Mouse (Mus musculus): ENCODE results near the gene Mcf2l.

The Mcf2l gene

GRCm38 (mm10) chr8:12874194-12874791 is 687 bp downstream of the Mcf2l start:
- DNase-seq (ENCODE audit: low read depth) = peak; percentile 14

GRCm38 (mm10) chr8:12874971-12875370 is 1.4 kb downstream of the Mcf2l start:
- no peak for DNase-seq (ENCODE audit: low read depth)

- no peak for DNase-seq (ENCODE audit: low read depth)
Observed at GRCm38 (mm10) chr8:12877126-12877525, 3.5 kb downstream of the Mcf2l start.

GRCm38 (mm10) chr8:12880163-12880562 is 6.6 kb downstream of the Mcf2l start:
- no peak for DNase-seq (ENCODE audit: low read depth)

GRCm38 (mm10) chr8:12883051-12884004 is 9.7 kb downstream of the Mcf2l start:
- DNase-seq (ENCODE audit: low read depth) = no peak

GRCm38 (mm10) chr8:12887772-12888435 is 14.3 kb downstream of the Mcf2l start:
- DNase-seq (ENCODE audit: low read depth) = no peak

GRCm38 (mm10) chr8:12889046-12889598 is 15.5 kb downstream of the Mcf2l start:
- DNase-seq (ENCODE audit: low read depth) = no peak

GRCm38 (mm10) chr8:12892882-12893446 is 19.4 kb downstream of the Mcf2l start:
- no peak for DNase-seq (ENCODE audit: low read depth)

- DNase-seq (ENCODE audit: low read depth) = no peak
Observed at GRCm38 (mm10) chr8:12893797-12894578, 20.4 kb downstream of the Mcf2l start.

GRCm38 (mm10) chr8:12894783-12895534 is 21.4 kb downstream of the Mcf2l start:
- DNase-seq (ENCODE audit: low read depth) = no peak

GRCm38 (mm10) chr8:12895535-12896150 is 22.0 kb downstream of the Mcf2l start:
- DNase-seq (ENCODE audit: low read depth) = no peak

GRCm38 (mm10) chr8:12896494-12897373 is 23.1 kb downstream of the Mcf2l start:
- DNase-seq (ENCODE audit: low read depth) = peak; percentile 24

- no peak for DNase-seq (ENCODE audit: low read depth)
Observed at GRCm38 (mm10) chr8:12897815-12898214, 24.2 kb downstream of the Mcf2l start.

GRCm38 (mm10) chr8:12903790-12904415 is 30.3 kb downstream of the Mcf2l start:
- DNase-seq (ENCODE audit: low read depth) = no peak

GRCm38 (mm10) chr8:12905122-12905521 is 31.5 kb downstream of the Mcf2l start:
- no peak for DNase-seq (ENCODE audit: low read depth)

- no peak for DNase-seq (ENCODE audit: low read depth)
Observed at GRCm38 (mm10) chr8:12905599-12906321, 32.2 kb downstream of the Mcf2l start.

- DNase-seq (ENCODE audit: low read depth) = no peak
Observed at GRCm38 (mm10) chr8:12906597-12906996, 33.0 kb downstream of the Mcf2l start.

- no peak for DNase-seq (ENCODE audit: low read depth)
Observed at GRCm38 (mm10) chr8:12907730-12908129, 34.1 kb downstream of the Mcf2l start.
